Mouse (Mus musculus) lung, adult 2 months (tissue): Measurements from ENCODE around the gene Tas2r143. TPM values are rescaled to one million over a fixed set of nuclear protein-coding genes. Genes with fewer than 3 reads are reported as not detected.
A peak's percentile ranks its signal among the peaks of the same experiment; 100 is the strongest.

ENCODE experiments used
- DNase-seq: peaks from one replicate; pipeline ENCODE4 v3.0.0; 2022
- H3K4me1 ChIP-seq: fragments of 200-500 bp; 2 replicates; pipeline ENCODE4 v1.6.1; 2011; ENCODE audit warnings: low read length; ENCODE audit not compliant: control insufficient read depth, insufficient read depth
- H3K4me3 ChIP-seq: fragments of 200-500 bp; replicated peaks from 2 replicates; pipeline ENCODE3; 2011; ENCODE audit warnings: low read depth, mild to moderate bottlenecking, control low read depth, low read length; ENCODE audit errors: extremely low read depth
- CTCF ChIP-seq: fragments of 200-500 bp; IDR thresholded peaks from 2 replicates; pipeline ENCODE4 v1.5.1; 2011; ENCODE audit warnings: mild to moderate bottlenecking, low read length, control low read depth; ENCODE audit not compliant: insufficient read depth
- POLR2A ChIP-seq: fragments of 200-500 bp; IDR thresholded peaks from 2 replicates; pipeline ENCODE4 v1.6.1; 2011; ENCODE audit warnings: low read depth, mild to moderate bottlenecking, control low read depth, low read length, borderline replicate concordance; ENCODE audit errors: extremely low read depth
- WGBS: fragments of 180-500 bp; shearing (Covaris S2); methylation state at CpG from one replicate; pipeline ENCODE4 v1.1.7; 2018; 5-methylcytosine and 5-hydroxymethylcytosine counted together
- polyA plus RNA-seq: library from polyadenylated mRNA; depleted of rRNA; stranded (reverse); fragments of >200 nt; gene quantifications from 2 replicates; pipeline ENCODE4 v1.2.3, GENCODE M21; 2012

Tas2r143 gene
- polyA plus RNA-seq, 1 experiment: 0.92 TPM

DNA sequence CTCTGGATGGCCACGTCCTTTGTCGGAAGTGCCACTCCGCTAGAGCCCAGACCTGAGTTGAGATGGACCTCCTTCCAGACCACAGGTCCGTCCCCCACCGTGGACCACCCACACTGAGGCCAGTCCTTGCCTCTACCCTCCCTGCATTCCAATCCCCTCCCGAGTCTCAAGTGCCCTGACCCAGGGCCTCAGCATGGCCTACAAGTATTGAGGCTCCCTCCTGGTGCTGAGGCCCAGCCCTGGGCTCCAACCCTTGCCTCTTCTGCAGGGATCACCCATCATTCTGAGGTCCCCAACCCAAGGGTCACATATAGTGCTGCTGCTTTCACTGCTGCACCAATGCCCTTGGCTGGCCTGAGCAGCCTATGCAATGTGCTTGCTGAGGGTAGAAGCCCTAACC is 42.1 kb upstream of the Tas2r143 start:
- Histone ChIP-seq H3K4me1 (peaks cover 26% of the 10 kb centered on the region), H3K4me3 (no peak overlapping the region)
- WGBS: 46% methylated on average over 6 of the region's 6 CpGs
- TF ChIP-seq POLR2A (no peak), CTCF (no peak)
- DNase-seq: no peak

- no peak for TF ChIP-seq POLR2A
- no peak for TF ChIP-seq CTCF
- DNase-seq: no peak
- H3K4me1 ChIP-seq: peaks cover 20% of the 10 kb centered on the region
- 72% methylated on average over 12 of the region's 12 CpGs for WGBS
- H3K4me3 ChIP-seq: no peak overlapping the region
These were observed 41.1 kb upstream of the Tas2r143 start for GRCm38 (mm10) chr6:42358901-42359300.

GRCm38 (mm10) chr6:42359364-42360147 is 40.5 kb upstream of the Tas2r143 start:
- WGBS: 41% methylated on average over 9 of the region's 9 CpGs
- no peak for DNase-seq
- H3K4me1 ChIP-seq: peaks cover 15% of the 10 kb centered on the region
- H3K4me3 ChIP-seq: no peak overlapping the region
- TF ChIP-seq POLR2A (peak; percentile 16; the same call in 1 of the 2 replicates), CTCF (no peak)

DNA sequence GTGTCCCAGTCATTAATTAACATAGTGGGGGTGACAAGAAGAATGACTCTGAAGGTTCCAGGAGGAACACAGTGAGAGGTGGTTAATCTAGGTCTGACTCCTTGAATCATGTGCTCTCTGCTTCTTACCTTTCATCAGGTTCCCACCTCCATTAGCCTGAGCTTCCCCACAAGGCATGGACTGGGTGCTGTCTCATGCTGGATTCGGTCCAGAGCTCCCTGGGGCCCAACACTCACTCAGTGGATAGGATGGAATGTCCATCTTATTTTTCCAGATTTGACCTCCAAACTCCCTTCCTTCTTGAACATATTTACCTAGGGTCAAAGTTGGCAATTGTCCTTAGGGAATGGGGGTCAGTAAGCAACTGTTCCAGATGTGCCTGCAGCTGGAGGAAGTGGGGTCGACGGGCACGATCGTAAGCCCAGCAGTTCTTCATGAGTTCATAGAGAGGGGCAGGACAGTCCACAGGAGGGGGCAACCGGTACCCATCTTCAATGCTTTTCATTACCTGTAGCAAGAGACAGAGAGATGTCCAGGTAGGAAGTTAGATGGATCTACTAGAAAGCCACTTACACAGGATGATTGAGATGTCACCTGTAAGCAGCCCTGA is 39.7 kb upstream of the Tas2r143 start:
- Histone ChIP-seq H3K4me3 (no peak overlapping the region), H3K4me1 (peaks cover 10% of the 10 kb centered on the region)
- WGBS: 77% methylated on average over 6 of the region's 6 CpGs

GRCm38 (mm10) chr6:42361041-42361895 is 38.8 kb upstream of the Tas2r143 start:
- no peak for DNase-seq
- Histone ChIP-seq H3K4me1 (peaks cover 10% of the 10 kb centered on the region), H3K4me3 (no peak overlapping the region)
- WGBS: 85% methylated on average over 13 of the region's 13 CpGs
- no peak for TF ChIP-seq POLR2A
- TF ChIP-seq CTCF: no peak

More for the DNA sequence above, 39.7 kb upstream of the Tas2r143 start:
- DNase-seq: no peak
- TF ChIP-seq CTCF (no peak), POLR2A (no peak)

GRCm38 (mm10) chr6:42362074-42362473 is 38.0 kb upstream of the Tas2r143 start:
- H3K4me1 ChIP-seq: peaks cover 8% of the 10 kb centered on the region
- no peak for TF ChIP-seq CTCF
- no peak for TF ChIP-seq POLR2A
- H3K4me3 ChIP-seq: no peak overlapping the region
- no peak for DNase-seq
- WGBS: 54% methylated on average over 1 of the region's 1 CpGs

DNA sequence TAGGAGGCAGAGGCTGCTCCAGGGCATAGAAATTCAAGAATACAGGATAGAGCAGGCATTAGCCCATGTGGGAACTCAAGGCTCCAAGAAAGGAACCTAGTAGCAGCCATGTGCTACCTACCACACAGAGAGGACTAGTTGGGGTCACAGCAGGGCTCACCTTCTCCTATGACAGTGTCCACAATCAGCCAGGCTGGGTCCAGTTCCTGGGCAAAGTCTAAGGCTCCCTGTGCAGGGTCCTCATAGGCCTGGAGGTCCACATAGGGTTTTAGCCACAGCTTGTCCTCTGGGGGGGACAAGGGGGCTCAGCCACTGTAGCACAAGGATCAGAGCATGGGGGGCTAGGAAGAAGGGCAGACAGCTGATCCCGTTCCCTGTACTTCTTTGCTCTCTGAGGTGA is 37.5 kb upstream of the Tas2r143 start:
- TF ChIP-seq POLR2A (no peak), CTCF (no peak)
- 65% methylated on average over 1 of the region's 1 CpGs for WGBS

DNA sequence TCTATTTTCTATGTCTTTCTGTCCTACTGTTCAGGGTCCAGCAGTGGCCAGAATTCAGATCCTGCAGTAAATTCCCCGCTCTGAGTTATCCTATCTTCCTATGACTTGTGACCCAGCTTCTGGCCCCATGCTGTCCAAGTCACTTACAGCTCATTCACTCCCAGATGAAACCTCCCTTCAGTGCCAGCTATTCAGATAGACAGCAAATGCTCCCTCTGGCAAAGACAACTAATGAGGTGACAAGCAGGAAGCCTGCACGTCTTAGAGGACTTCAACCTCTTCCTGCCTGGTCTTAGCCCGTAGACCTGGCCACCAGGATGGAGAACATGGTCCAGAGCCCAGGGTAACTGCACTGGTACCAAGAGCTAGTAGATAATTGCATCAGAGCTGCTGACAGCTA is 37.1 kb upstream of the Tas2r143 start:
- no peak for DNase-seq
- TF ChIP-seq POLR2A (no peak), CTCF (no peak)
- Histone ChIP-seq H3K4me1 (peaks cover 8% of the 10 kb centered on the region), H3K4me3 (no peak overlapping the region)
- WGBS: 25% methylated on average over 3 of the region's 3 CpGs

More for the DNA sequence above, 37.5 kb upstream of the Tas2r143 start:
- no peak overlapping the region for H3K4me3 ChIP-seq
- H3K4me1 ChIP-seq: peaks cover 8% of the 10 kb centered on the region
- DNase-seq: no peak

DNA sequence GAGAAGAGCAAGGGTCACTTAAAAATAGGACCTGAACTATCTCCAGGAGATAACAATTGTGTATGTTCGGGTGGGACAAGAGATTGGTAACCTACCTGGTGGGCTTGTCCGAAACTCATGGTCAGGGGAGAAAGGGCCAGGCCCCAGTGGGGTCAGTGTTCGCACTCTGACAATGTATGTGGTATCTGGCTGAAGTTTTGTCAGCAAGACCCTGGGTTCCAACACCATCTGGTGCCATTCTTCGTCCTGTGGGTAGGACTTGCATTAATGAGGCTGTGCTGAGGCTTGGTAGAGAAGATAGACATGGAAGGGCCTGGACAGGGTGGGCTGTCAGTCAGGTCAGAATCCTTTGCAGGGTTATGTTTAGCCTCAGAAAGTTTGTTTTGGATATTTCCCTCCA is 36.0 kb upstream of the Tas2r143 start:
- TF ChIP-seq POLR2A (no peak), CTCF (no peak)
- WGBS: 83% methylated on average over 4 of the region's 4 CpGs
- no peak for DNase-seq
- H3K4me3 ChIP-seq: no peak overlapping the region
- peaks cover 5% of the 10 kb centered on the region for H3K4me1 ChIP-seq
